Mouse (Mus musculus): ENCODE results near the gene Bscl2.

GRCm38 (mm10) chr19:8790171-8790570 lies 47.1 kb upstream of the Bscl2 start:
- TF ChIP-seq CTCF (IDR thresholded peaks at IDR 0.05; ENCODE audit: extremely low read depth, insufficient read depth, insufficient read length, insufficient replicate concordance) (no peak), POLR2A (IDR thresholded peaks at IDR 0.05; ENCODE audit: low read depth, low read length) (no peak)
